Mouse (Mus musculus) megakaryocyte progenitor cell, adult 5-6 weeks (primary cell): ENCODE data around the gene 4930430F08Rik. TPM values are rescaled to one million over a fixed set of nuclear protein-coding genes. Genes with fewer than 3 reads are reported as not detected.
"Not testable (repeated sequence)": the region's sequence is repeated elsewhere in the genome, so short reads cannot be mapped to it uniquely, and the experiment has no call there.

Experiments
- ATAC-seq: replicated peaks from 2 replicates; pipeline ENCODE4 v1.8.0; 2016; ENCODE audit warnings: mild to moderate bottlenecking, moderate TSS enrichment, inconsistent platforms; ENCODE audit not compliant: poor library complexity
- total RNA-seq, 2 experiments: library from RNA; stranded (forward) in 1 of 2; stranded (reverse) in 1 of 2; fragments of 157-497, 149-512 nt in 1 of 2; fragments of 200-1000 nt in 1 of 2; gene quantifications; 2 replicates each; pipeline versions ENCODE4 v1.2.3 to v1.2.4; 2015 to 2017

The 4930430F08Rik gene
- 11.4 and 13.3 TPM in 2 replicates for total RNA-seq (2015)
- total RNA-seq (2017), result 11.6 and 12.2 TPM in 2 replicates

DNA sequence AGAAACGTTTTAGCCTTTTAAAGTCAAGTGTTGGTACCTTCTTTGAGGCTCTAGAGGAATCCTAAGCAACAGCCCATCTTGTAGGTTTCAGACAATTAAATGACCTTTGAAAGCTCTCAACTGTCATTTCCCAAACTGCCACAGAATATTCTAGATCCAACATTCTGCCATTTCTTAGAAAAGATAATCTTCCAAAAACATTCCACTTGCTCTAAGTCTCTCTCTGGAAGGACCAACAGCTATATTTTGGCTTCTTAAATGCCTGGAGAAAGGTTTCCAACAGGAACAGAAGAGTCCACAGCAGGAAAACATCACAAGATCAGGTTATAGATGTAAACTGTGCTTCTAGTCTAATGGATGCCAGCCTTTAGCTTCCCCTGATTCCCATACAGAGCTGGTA, at the start of gene 4930430F08Rik, which contains the start of gene 1700017N19Rik:
TSS of gene 4930430F08Rik (minus strand) at position 101 of the 400 bp plus-strand sequence.
TSS of gene 1700017N19Rik (plus strand) at position 162 of the 400 bp plus-strand sequence.
- ATAC-seq, result no peak

GRCm38 (mm10) chr10:100629762-100630438, 39.7 kb upstream of the 4930430F08Rik start:
- peak; percentile 97 for ATAC-seq

- ATAC-seq, result no peak
These were observed 32.3 kb upstream of the 4930430F08Rik start for GRCm38 (mm10) chr10:100622494-100622893.

- no peak for ATAC-seq
These were observed 29.8 kb upstream of the 4930430F08Rik start for GRCm38 (mm10) chr10:100620040-100620439.

- no peak for ATAC-seq
These were observed 29.3 kb upstream of the 4930430F08Rik start for GRCm38 (mm10) chr10:100619474-100619873.

- no peak for ATAC-seq
These were observed 27.1 kb upstream of the 4930430F08Rik start for GRCm38 (mm10) chr10:100617233-100617903.

DNA sequence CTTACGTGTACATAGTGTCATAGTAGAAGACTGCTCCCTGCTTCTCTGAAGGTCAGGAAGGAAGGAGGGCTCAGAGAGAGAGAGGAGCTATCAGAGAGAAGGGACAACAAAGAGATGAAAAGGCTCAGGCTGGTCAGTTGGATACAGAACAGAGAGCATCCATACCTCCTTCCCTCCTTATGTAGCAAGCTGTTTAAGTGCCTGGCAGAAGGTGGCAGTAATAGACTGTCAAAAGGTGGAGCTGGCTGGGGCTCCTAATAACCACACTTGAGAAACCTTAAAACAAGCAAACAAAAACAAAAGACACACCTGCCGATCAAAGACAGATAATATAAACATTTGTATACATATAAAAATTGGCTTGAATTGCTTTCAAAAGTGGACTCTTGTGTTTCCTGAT, 14.0 kb upstream of the 4930430F08Rik start:
- no peak; the same call in 1 of the 2 replicates for ATAC-seq

GRCm38 (mm10) chr10:100603511-100603910, 13.3 kb upstream of the 4930430F08Rik start:
- ATAC-seq, result no peak

- no peak for ATAC-seq
These were observed 8.1 kb upstream of the 4930430F08Rik start for GRCm38 (mm10) chr10:100598339-100598738.

GRCm38 (mm10) chr10:100588932-100589388, 1.3 kb downstream of the 4930430F08Rik start:
- peak; percentile 99 for ATAC-seq

GRCm38 (mm10) chr10:100588524-100588923, 1.7 kb downstream of the 4930430F08Rik start:
- no peak; the same call in 1 of the 2 replicates for ATAC-seq

DNA sequence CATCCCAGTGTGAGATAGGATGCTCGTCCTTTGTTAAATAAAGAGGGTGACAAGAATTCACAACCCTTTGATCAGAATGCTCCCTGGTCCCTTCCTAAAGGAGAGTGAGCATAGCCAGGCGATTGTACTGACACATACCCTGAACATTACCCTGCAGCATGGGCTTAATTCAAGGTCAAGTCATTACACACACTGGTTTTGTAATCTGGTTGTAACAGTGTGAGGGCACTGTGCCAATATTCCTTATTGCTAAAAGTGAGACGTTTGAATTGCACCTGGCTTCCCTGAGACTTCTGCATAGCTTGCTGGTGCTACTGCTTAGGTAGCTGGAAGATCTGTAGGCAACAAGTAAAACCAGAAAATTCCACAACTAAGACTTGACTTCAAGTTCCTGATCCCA, 6.0 kb downstream of the 4930430F08Rik start:
- ATAC-seq, result no peak

- no peak for ATAC-seq
These were observed 14.9 kb downstream of the 4930430F08Rik start for GRCm38 (mm10) chr10:100575294-100575693.

DNA sequence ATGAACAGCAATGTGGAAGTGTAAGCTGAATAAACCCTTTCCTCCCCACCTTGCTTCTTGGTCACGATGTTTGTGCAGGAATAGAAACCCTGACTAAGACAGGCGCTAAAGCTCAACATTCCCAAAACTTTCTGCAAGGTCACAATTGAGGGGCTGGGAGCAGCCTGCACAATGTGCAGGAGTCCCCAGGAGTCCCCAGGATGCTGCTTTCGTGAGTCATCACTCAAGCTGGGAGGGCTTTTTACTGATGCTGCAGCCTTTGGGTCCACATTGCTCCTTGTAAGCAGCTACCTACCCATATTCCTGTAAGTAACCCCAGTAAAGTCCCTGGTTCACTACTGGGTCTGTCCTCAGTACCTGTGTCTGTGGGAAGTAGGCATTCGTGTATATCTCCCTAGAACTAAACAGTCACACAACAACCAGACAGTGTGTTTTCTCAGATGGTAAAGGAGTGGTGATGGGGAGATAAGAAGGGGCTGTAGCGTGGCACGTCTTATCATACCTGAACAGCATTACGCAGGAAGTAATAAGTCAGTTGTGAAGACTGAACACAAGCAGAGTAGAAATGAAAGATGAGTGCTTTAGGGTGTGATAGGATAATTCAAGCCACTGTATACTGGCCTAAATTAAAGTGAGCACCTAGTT, 15.6 kb downstream of the 4930430F08Rik start:
- peak; percentile 90 for ATAC-seq

GRCm38 (mm10) chr10:100571707-100572106, 18.5 kb downstream of the 4930430F08Rik start:
- peak; percentile 65 for ATAC-seq

DNA sequence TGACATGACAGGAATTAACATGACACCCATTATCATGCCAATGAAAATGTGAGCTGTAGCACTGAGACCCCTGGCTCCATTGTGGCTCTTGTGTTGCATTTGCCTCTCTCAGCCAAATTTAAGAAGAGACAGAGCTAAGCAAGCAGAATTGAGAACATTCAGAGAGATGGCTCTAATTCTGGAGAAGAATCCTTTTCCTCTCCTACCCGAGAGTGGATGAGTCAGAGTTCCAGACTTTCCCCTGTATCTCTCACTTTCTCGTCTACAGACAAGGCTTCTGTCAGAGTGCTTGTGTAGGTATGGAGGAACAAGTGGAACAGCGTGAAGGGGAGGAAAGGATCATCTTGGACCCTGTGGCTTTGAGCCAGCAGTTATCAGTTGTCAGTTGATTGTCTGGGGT, 26.1 kb downstream of the 4930430F08Rik start:
- ATAC-seq, result no peak

DNA sequence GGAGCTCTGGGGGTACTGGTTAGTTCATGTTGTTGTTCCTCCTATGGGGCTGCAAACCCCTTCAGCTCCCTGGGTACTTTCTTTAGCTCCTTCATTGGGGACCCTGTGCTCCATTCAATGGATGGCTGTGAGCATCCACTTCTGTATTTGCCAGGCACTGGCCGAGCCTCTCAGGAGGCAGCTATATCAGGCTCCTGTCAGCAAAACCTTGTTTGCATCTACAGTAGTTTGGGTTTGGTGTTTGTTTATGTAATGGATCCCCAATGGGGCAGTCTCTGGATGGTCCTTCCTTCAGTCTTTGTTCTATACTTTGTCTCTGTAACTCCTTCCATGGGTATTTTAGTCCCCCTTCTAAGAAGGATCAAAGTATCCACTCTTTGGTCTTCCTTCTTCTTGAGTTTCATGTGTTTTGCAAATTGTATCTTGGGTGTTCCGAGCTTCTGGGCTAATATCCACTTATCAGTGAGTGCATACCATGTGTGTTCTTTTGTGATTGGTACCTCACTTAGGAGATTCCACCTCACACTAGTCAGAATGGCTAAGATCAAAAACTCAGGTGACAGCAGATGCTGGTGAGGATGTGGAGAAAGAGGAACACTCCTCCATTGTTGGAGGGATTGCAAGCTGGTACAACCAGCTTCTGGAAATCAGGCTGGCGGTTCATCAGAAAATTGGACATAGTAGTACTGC, 29.9 kb downstream of the 4930430F08Rik start:
- not testable (repeated sequence) for ATAC-seq

- ATAC-seq, result no peak
These were observed 33.6 kb downstream of the 4930430F08Rik start for GRCm38 (mm10) chr10:100556566-100557175.

GRCm38 (mm10) chr10:100524499-100525390, 65.5 kb downstream of the 4930430F08Rik start:
- ATAC-seq, result peak; percentile 90
